Mouse (Mus musculus) cerebellum, adult 9-10 months (tissue): Measurements from ENCODE around the gene Sash1.
"Not testable (repeated sequence)": the region's sequence is repeated elsewhere in the genome, so short reads cannot be mapped to it uniquely, and the experiment has no call there.

Experiments
- DNase-seq: peaks from one replicate; pipeline ENCODE4 v3.0.0; 2022

Sash1 gene

GRCm38 (mm10) chr10:8752436-8752835 lies 133.4 kb downstream of the Sash1 start:
- DNase-seq = no peak

GRCm38 (mm10) chr10:8749537-8749936 lies 136.3 kb downstream of the Sash1 start:
- DNase-seq = no peak

GRCm38 (mm10) chr10:8747450-8748212 lies 138.2 kb downstream of the Sash1 start:
- no peak for DNase-seq

GRCm38 (mm10) chr10:8746082-8746696 lies 139.7 kb downstream of the Sash1 start:
- no peak for DNase-seq

- DNase-seq = no peak
These were observed 143.0 kb downstream of the Sash1 start for GRCm38 (mm10) chr10:8742872-8743271.

GRCm38 (mm10) chr10:8741505-8741904 lies 144.4 kb downstream of the Sash1 start:
- DNase-seq = no peak

GRCm38 (mm10) chr10:8740797-8741196 lies 145.1 kb downstream of the Sash1 start:
- DNase-seq = no peak

- DNase-seq = no peak
These were observed 156.2 kb downstream of the Sash1 start for GRCm38 (mm10) chr10:8729387-8730337.

- DNase-seq = no peak
These were observed 166.5 kb downstream of the Sash1 start for GRCm38 (mm10) chr10:8719345-8719744.

- DNase-seq = no peak
These were observed 167.0 kb downstream of the Sash1 start for GRCm38 (mm10) chr10:8718831-8719230.

GRCm38 (mm10) chr10:8717171-8717570 lies 168.7 kb downstream of the Sash1 start:
- no peak for DNase-seq

GRCm38 (mm10) chr10:8715679-8716284 lies 170.1 kb downstream of the Sash1 start:
- DNase-seq = peak; percentile 72

GRCm38 (mm10) chr10:8696636-8697035 lies 189.2 kb downstream of the Sash1 start:
- not testable (repeated sequence) for DNase-seq

- DNase-seq = no peak
These were observed 191.8 kb downstream of the Sash1 start for GRCm38 (mm10) chr10:8693996-8694500.

GRCm38 (mm10) chr10:8693561-8693960 lies 192.3 kb downstream of the Sash1 start:
- no peak for DNase-seq

- no peak for DNase-seq
These were observed 193.3 kb downstream of the Sash1 start for GRCm38 (mm10) chr10:8692531-8692930.

GRCm38 (mm10) chr10:8686219-8686618 lies 199.7 kb downstream of the Sash1 start:
- DNase-seq = no peak

- DNase-seq = no peak
These were observed 200.6 kb downstream of the Sash1 start for GRCm38 (mm10) chr10:8685269-8685668.

GRCm38 (mm10) chr10:8682900-8683299 lies 203.0 kb downstream of the Sash1 start:
- DNase-seq = peak; percentile 24

GRCm38 (mm10) chr10:8682341-8682740 lies 203.5 kb downstream of the Sash1 start:
- DNase-seq = no peak

- DNase-seq = no peak
These were observed 209.1 kb downstream of the Sash1 start for GRCm38 (mm10) chr10:8676722-8677121.
